Mouse (Mus musculus) heart, adult 2 months (tissue): ENCODE data around the gene Ccdc148.

Experiments used
- CTCF ChIP-seq: fragments of 200-600 bp; IDR thresholded peaks from 2 replicates; pipeline ENCODE4 v1.8.1; 2022; ENCODE audit warnings: antibody characterized with exemption, mild to moderate bottlenecking, moderate library complexity
- EP300 ChIP-seq: fragments of 200-500 bp; IDR thresholded peaks from 2 replicates; pipeline ENCODE4 v1.6.1; 2011; ENCODE audit warnings: low read depth, low read length, control low read depth; ENCODE audit not compliant: insufficient read depth

GRCm38 (mm10) chr2:59207725-59208124 lies 47.2 kb upstream of the Ccdc148 start:
- TF ChIP-seq CTCF (no peak), EP300 (no peak)
